Mouse (Mus musculus) myocyte (in vitro differentiated cells): ENCODE data around the gene Hist1h3g.

Experiments used
- MAX ChIP-seq: IDR thresholded peaks from one replicate; pipeline ENCODE4 v1.6.1; 2011; ENCODE audit warnings: low read depth, mild to moderate bottlenecking, control low read depth
- POLR2A ChIP-seq: IDR thresholded peaks from one replicate; pipeline ENCODE4 v1.6.1; 2011; ENCODE audit warnings: low read depth, mild to moderate bottlenecking, control low read depth, moderate library complexity; ENCODE audit not compliant: insufficient read length

DNA sequence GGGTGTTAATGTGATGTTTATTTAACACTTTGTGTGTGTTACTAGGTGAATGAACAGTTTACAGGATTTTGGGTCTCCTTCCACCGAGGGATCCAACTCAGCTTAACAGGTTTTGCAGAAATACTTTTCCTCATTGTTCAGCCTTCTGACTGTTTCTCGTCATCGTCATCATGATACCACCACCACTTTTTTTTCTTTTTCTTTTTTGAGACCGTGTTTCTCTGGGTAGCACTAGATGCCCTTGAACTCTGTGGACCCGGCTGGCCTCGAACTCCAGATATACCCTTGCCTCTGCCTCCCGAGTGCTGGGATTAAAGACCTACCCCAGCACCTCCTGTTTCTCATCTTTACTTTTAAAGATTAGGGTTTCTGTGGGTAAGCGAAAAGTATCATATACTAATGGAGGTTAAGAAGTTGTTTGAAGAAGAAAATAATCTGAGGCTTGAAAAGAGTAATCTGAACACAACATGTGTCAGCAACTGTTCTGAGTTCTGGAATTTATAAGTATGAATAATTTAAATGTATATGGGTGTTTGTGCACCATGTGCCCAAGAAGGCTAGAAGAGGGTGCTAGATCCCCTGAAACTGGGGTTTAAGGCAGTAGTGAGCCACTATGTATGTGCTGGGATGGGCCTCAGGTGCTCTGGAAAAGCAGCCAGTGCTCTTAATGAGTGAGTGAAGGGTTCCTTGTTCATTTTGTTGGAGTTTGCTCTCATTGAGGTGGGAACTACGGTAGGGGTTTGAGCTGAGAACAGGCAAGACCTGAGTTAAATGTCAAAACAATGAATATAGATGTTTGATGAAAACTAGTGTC lies 2.8 kb upstream of the Hist1h3g start:
- TF ChIP-seq MAX (no peak), POLR2A (no peak)
